Mouse (Mus musculus): ENCODE measurements around the gene Tat.
"Not testable (repeated sequence)": the region's sequence is repeated elsewhere in the genome, so short reads cannot be mapped to it uniquely, and the experiment has no call there.

Gene Tat

GRCm38 (mm10) chr8:109982386-109983105 is 7.7 kb upstream of the Tat start:
- DNase-seq (ENCODE audit: low spot score), result no peak

- DNase-seq (ENCODE audit: low spot score), result no peak
Observed at GRCm38 (mm10) chr8:109983944-109984343, 6.3 kb upstream of the Tat start.

- DNase-seq (ENCODE audit: low spot score), result no peak
Observed at GRCm38 (mm10) chr8:109986384-109986783, 3.9 kb upstream of the Tat start.

- no peak for DNase-seq (ENCODE audit: low spot score)
Observed at GRCm38 (mm10) chr8:109987776-109988175, 2.5 kb upstream of the Tat start.

- no peak for DNase-seq (ENCODE audit: low spot score)
Observed at GRCm38 (mm10) chr8:109989151-109989550, 1.1 kb upstream of the Tat start.

- no peak for DNase-seq (ENCODE audit: low spot score)
Observed at GRCm38 (mm10) chr8:109992166-109992565, 1.9 kb downstream of the Tat start.

- no peak for DNase-seq (ENCODE audit: low spot score)
Observed at GRCm38 (mm10) chr8:109992951-109993350, 2.7 kb downstream of the Tat start.

GRCm38 (mm10) chr8:109997381-109997780 is 7.1 kb downstream of the Tat start:
- no peak for DNase-seq (ENCODE audit: low spot score)

GRCm38 (mm10) chr8:109998066-109998465 is 7.8 kb downstream of the Tat start:
- no peak for DNase-seq (ENCODE audit: low spot score)

- no peak for DNase-seq (ENCODE audit: low spot score)
Observed at GRCm38 (mm10) chr8:109999974-110000373, 9.7 kb downstream of the Tat start.

- DNase-seq (ENCODE audit: low spot score), result peak; percentile 6
Observed at GRCm38 (mm10) chr8:110002953-110003352, 12.7 kb downstream of the Tat start.

- DNase-seq (ENCODE audit: low spot score), result no peak
Observed at GRCm38 (mm10) chr8:110004300-110004699, 14.1 kb downstream of the Tat start.

GRCm38 (mm10) chr8:110006312-110007023 is 16.2 kb downstream of the Tat start:
- DNase-seq (ENCODE audit: low spot score), result no peak

- no peak for DNase-seq (ENCODE audit: low spot score)
Observed at GRCm38 (mm10) chr8:110008228-110008994, 18.2 kb downstream of the Tat start.

- DNase-seq (ENCODE audit: low spot score), result no peak
Observed at GRCm38 (mm10) chr8:110008995-110009446, 18.8 kb downstream of the Tat start.

GRCm38 (mm10) chr8:110010868-110011267 is 20.6 kb downstream of the Tat start:
- DNase-seq (ENCODE audit: low spot score), result peak; percentile 10

- no peak for DNase-seq (ENCODE audit: low spot score)
Observed at GRCm38 (mm10) chr8:110022081-110022480, 31.8 kb downstream of the Tat start.

GRCm38 (mm10) chr8:110022768-110023344 is 32.6 kb downstream of the Tat start:
- DNase-seq (ENCODE audit: low spot score), result no peak

- DNase-seq (ENCODE audit: low spot score), result not testable (repeated sequence)
Observed at GRCm38 (mm10) chr8:110033771-110034170, 43.5 kb downstream of the Tat start.

- no peak for DNase-seq (ENCODE audit: low spot score)
Observed at GRCm38 (mm10) chr8:110034331-110034730, 44.1 kb downstream of the Tat start.

GRCm38 (mm10) chr8:110036156-110036555 is 45.9 kb downstream of the Tat start:
- no peak for DNase-seq (ENCODE audit: low spot score)

GRCm38 (mm10) chr8:110039216-110039615 is 49.0 kb downstream of the Tat start:
- no peak for DNase-seq (ENCODE audit: low spot score)

All from spleen, adult 12 weeks (tissue).